Mouse (Mus musculus) G1E (cell line): ENCODE data around the gene Olfr434. TPM values are rescaled to one million over a fixed set of nuclear protein-coding genes. Genes with fewer than 3 reads are reported as not detected.

Experiments
- ATAC-seq: 2 replicates; pipeline ENCODE4 v1.8.0; 2016; ENCODE audit warnings: mild to moderate bottlenecking; ENCODE audit not compliant: insufficient number of reproducible peaks, poor library complexity, low FRiP score, severe bottlenecking; ENCODE audit errors: extremely low read depth
- DNase-seq: peaks from one replicate; pipeline ENCODE4 v3.0.0; 2012; ENCODE audit warnings: low spot score
- H3K27me3 ChIP-seq: 2 replicates; pipeline ENCODE4 v1.6.1; 2012; ENCODE audit warnings: mild to moderate bottlenecking, low read length, inconsistent platforms; ENCODE audit not compliant: insufficient read depth
- H3K36me3 ChIP-seq: replicated peaks from 2 replicates; pipeline ENCODE3; 2012; ENCODE audit warnings: mild to moderate bottlenecking, inconsistent platforms
- H3K4me1 ChIP-seq: 2 replicates; pipeline ENCODE4 v1.6.1; 2012; ENCODE audit warnings: low read depth, low read length, inconsistent platforms, mixed read lengths; ENCODE audit not compliant: insufficient read depth
- H3K4me3 ChIP-seq: 2 replicates; pipeline ENCODE4 v1.5.1; 2012; ENCODE audit warnings: low read depth, mild to moderate bottlenecking, inconsistent platforms, low read length, moderate library complexity, mixed read lengths
- H3K9me3 ChIP-seq: replicated peaks from 2 replicates; pipeline ENCODE4 v1.6.1; 2012; ENCODE audit warnings: inconsistent platforms
- CTCF ChIP-seq: IDR thresholded peaks from 2 replicates; pipeline ENCODE4 v1.5.1; 2012; ENCODE audit warnings: low read depth, low read length, inconsistent platforms, mixed read lengths
- GATA1 ChIP-seq: IDR thresholded peaks from 2 replicates; pipeline ENCODE4 v1.6.1; 2012; ENCODE audit warnings: borderline replicate concordance, low read length, inconsistent platforms, mixed read lengths
- GATA2 ChIP-seq: IDR thresholded peaks from 2 replicates; pipeline ENCODE4 v1.6.1; 2012; ENCODE audit warnings: low read depth, low read length, inconsistent platforms, borderline replicate concordance
- POLR2AphosphoS5 ChIP-seq: IDR thresholded peaks from 2 replicates; pipeline ENCODE4 v1.6.1; 2012; ENCODE audit warnings: low read depth, low read length, inconsistent platforms; ENCODE audit not compliant: insufficient replicate concordance
- TAL1 ChIP-seq: conservative IDR thresholded peaks from 2 replicates; pipeline ENCODE4 v1.6.1; 2012; ENCODE audit warnings: low read depth, low read length, inconsistent platforms, mixed read lengths
- polyA plus RNA-seq: library from polyadenylated mRNA; stranded (reverse); fragments of >175 nt; gene quantifications from 2 replicates; pipeline ENCODE4 v1.2.3, GENCODE M21; 2012
- total RNA-seq, 2 experiments: library from RNA; stranded (forward) in 1 of 2; stranded (reverse) in 1 of 2; fragments of 200-1000 nt in 1 of 2; fragments of >200 nt in 1 of 2; fragmentation: Nextera tagmentation in 1 of 2; gene quantifications; 2 replicates each; pipeline ENCODE4 v1.2.3; 2014 to 2017

The Olfr434 gene
- total and polyA plus RNA-seq, 3 experiments: not detected

DNA sequence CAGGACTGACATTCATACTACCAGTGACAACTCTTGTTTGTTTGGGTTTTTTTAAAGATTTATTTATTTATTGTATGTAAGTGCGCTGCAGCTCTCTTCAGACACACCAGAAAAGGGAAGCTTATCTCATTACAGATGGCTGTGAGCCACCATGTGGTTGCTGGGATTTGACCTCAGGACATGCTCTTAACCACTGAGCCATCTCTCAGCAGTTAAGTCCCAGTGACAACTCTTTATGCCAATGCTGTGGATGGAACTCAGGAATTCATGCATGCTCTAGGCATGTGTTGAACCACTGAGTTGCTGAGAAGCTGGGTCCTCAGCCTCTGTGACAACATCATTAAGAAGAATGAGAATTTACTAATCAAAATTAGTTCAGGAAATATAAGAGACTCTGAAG lies 40.2 kb downstream of the Olfr434 start:
- Histone ChIP-seq H3K36me3 (no peaks in the 10 kb centered on the region), H3K4me3 (no peak overlapping the region), H3K4me1 (no peaks in the 10 kb centered on the region), H3K27me3 (no peaks in the 10 kb centered on the region), H3K9me3 (no peaks in the 10 kb centered on the region)
- DNase-seq (no peak), ATAC-seq (no peak)
- TF ChIP-seq CTCF (no peak), GATA1 (no peak), GATA2 (no peak), POLR2AphosphoS5 (no peak), TAL1 (no peak)

DNA sequence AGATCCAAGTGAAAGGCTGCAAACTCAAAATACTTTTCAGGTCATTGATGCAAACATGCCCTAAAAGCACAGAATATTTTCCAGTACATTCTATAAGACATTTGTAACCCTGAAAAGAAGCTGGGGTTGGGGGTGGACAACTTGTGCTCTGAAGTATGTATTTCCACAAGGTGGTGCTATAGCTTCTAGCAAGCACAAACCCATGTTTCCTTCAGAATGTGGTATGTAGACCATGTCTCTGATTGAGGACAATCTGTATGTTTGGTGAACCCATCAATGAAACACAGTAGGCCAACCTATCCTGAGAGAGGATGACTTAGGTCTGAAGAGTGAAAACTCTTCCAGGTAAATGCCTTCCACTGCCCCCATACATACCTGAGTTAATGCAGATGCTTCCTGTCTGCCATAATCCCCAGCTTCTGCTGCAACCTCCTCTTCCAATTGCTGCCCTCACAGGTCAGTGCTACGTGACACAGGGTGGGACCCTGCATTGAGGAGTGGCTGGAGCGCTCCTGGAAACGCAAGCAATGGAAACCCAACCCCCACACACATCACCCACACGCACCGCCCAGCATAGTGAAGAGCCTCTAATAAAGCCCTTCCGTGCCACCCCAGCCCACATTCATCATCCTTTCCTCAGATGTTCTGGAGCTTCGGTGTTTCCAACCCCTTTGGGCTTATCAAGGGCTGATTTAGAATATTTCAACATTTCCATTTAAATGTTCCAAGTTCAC lies 41.5 kb downstream of the Olfr434 start:
- Histone ChIP-seq H3K4me1 (no peaks in the 10 kb centered on the region), H3K36me3 (no peaks in the 10 kb centered on the region), H3K27me3 (no peaks in the 10 kb centered on the region), H3K4me3 (no peak overlapping the region), H3K9me3 (no peaks in the 10 kb centered on the region)
- ATAC-seq (no peak), DNase-seq (no peak)
- TF ChIP-seq TAL1: no peak
- no peak for TF ChIP-seq GATA2
- no peak for TF ChIP-seq GATA1
- no peak for TF ChIP-seq POLR2AphosphoS5
- no peak for TF ChIP-seq CTCF

DNA sequence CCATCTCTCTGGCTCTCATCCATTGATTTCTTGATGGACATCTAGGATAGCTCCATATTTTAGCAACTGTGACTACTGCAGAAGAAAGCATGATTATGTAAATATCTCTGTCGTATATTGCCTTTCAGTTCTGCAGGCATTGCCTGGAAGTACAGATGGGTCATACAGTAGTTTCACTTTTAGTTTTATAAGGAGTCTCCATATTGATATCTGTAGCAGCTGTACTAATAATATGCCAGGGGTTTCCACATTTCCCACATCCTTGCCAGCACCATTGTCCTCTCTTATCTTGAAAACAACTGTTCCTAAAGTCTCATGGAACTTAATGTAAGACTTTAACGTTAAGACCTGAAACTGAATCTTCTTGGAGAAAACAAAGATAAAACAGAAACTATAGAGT lies 47.9 kb downstream of the Olfr434 start:
- no peak for ATAC-seq

DNA sequence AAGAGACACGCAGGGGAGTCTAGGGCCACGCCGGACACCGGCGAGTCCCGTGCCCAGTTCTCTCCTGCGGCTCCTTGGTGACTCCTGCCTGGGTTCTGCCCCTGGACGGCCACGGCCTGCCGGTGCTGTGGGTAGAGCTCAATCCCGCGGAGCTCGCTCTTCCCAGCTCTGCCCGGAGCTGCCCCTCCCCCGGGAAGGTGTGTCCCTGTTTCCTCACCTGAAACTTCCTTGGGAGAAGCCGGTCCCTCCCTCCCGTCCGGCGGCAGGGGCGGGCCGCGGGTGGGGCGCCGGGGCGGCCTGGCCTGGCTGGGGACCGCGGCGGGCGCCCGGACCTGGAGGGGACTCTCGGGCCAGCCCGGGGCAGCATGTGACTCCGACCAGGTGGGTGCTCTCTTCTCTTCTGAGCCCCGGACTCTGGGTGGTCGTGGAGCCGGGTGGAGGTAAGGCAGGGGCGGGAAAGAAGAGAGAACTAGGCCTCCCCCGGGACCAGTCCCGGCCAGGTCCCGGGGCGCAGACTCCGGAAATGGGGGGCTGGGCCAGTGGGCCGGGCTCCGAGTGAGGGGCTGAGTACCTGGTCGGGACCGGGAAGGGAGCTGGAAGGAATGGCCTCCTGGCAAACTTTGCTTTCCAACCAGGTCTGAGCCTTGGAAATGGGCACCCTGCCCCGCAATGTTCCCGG lies 52.7 kb downstream of the Olfr434 start, which contains the start of gene Arhgef5:
TSS of gene Arhgef5 (plus strand) at position 220 of the 679 bp plus-strand sequence.
- no peaks in the 10 kb centered on the region for H3K4me1 ChIP-seq
- no peak within 1 kb of the TSS for H3K4me3 ChIP-seq
- H3K36me3 ChIP-seq: no peaks in the 10 kb centered on the region
- ATAC-seq: no peak
- no peak for DNase-seq
- no peaks in the 10 kb centered on the region for H3K9me3 ChIP-seq
- peaks cover 18% of the 10 kb centered on the region for H3K27me3 ChIP-seq
- TF ChIP-seq TAL1 (no peak), GATA1 (no peak), GATA2 (no peak), CTCF (no peak), POLR2AphosphoS5 (no peak)

More for the DNA sequence above, 47.9 kb downstream of the Olfr434 start:
- no peaks in the 10 kb centered on the region for H3K36me3 ChIP-seq
- H3K4me1 ChIP-seq: no peaks in the 10 kb centered on the region
- H3K4me3 ChIP-seq: no peak overlapping the region
- TF ChIP-seq POLR2AphosphoS5 (no peak), CTCF (no peak), GATA1 (no peak), GATA2 (no peak), TAL1 (no peak)
- H3K27me3 ChIP-seq: peaks cover 11% of the 10 kb centered on the region
- H3K9me3 ChIP-seq: no peaks in the 10 kb centered on the region
- DNase-seq: no peak

DNA sequence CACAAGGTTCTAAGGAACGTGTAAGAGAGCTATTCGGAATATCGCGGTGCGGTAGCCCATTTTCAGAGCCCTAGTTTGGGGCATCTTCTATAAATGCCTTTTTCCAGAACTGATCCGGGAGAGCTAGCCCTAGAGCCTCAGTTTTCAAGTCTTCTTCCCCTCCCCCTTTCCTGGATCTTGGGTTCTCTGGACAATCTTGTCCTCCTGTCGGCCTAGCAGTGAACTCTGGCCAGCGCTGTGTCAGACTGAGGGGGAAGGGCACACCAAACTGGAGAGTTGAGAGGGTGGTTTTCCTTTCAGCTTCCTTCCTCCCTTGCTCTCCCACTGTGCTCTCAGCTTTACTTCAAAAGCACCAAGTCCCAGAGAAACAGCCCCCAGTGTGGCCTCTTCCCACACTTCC lies 53.5 kb downstream of the Olfr434 start:
- ATAC-seq (no peak), DNase-seq (no peak)
- Histone ChIP-seq H3K4me3 (no peak overlapping the region), H3K36me3 (no peaks in the 10 kb centered on the region), H3K27me3 (peaks cover 18% of the 10 kb centered on the region), H3K4me1 (no peaks in the 10 kb centered on the region), H3K9me3 (no peaks in the 10 kb centered on the region)
- TF ChIP-seq GATA1: no peak
- TF ChIP-seq CTCF: no peak
- no peak for TF ChIP-seq TAL1
- TF ChIP-seq GATA2: no peak
- no peak for TF ChIP-seq POLR2AphosphoS5

Other genes starting within 250 kb of the Olfr434 start
- not detected in 2 replicates for gene Olfr441, start 106.7 kb upstream of the Olfr434 start, total RNA-seq (2014; fragmentation: Nextera tagmentation)
- not detected in 2 replicates for gene Olfr441, start 106.7 kb upstream of the Olfr434 start, total RNA-seq (2017)
- gene Olfr441, start 106.7 kb upstream of the Olfr434 start, polyA plus RNA-seq: not detected in 2 replicates
- not detected in 2 replicates for gene Olfr237-ps1, start 66.5 kb upstream of the Olfr434 start, total RNA-seq (2014; fragmentation: Nextera tagmentation)
- 0.16 TPM in 1 of 2 replicates, not detected in the other for gene Olfr237-ps1, start 66.5 kb upstream of the Olfr434 start, total RNA-seq (2017)
- gene Olfr237-ps1, start 66.5 kb upstream of the Olfr434 start, polyA plus RNA-seq: not detected in 2 replicates
- not detected in 2 replicates for gene Olfr437, start 49.7 kb upstream of the Olfr434 start, total RNA-seq (2014; fragmentation: Nextera tagmentation)
- gene Olfr437, start 49.7 kb upstream of the Olfr434 start, total RNA-seq (2017): 0.06 and 0.22 TPM in 2 replicates
- not detected in 2 replicates for gene Olfr437, start 49.7 kb upstream of the Olfr434 start, polyA plus RNA-seq
- not detected in 2 replicates for gene Olfr13, start 40.9 kb upstream of the Olfr434 start, total RNA-seq (2014; fragmentation: Nextera tagmentation)
- 0.22 TPM in 1 of 2 replicates, not detected in the other for gene Olfr13, start 40.9 kb upstream of the Olfr434 start, total RNA-seq (2017)
- not detected in 2 replicates for gene Olfr13, start 40.9 kb upstream of the Olfr434 start, polyA plus RNA-seq
- gene Olfr435, start 15.9 kb upstream of the Olfr434 start, total RNA-seq (2014; fragmentation: Nextera tagmentation): not detected in 2 replicates
- gene Olfr435, start 15.9 kb upstream of the Olfr434 start, total RNA-seq (2017): 0.05 TPM in 1 of 2 replicates, not detected in the other
- gene Olfr435, start 15.9 kb upstream of the Olfr434 start, polyA plus RNA-seq: not detected in 2 replicates
- gene Olfr47, start 18.5 kb downstream of the Olfr434 start, total RNA-seq (2014; fragmentation: Nextera tagmentation): not detected in 2 replicates
- gene Olfr47, start 18.5 kb downstream of the Olfr434 start, total RNA-seq (2017): 0.33 TPM in 1 of 2 replicates, not detected in the other
- gene Olfr47, start 18.5 kb downstream of the Olfr434 start, polyA plus RNA-seq: not detected in 2 replicates
- not detected in 2 replicates for gene Arhgef5, start 52.6 kb downstream of the Olfr434 start, total RNA-seq (2014; fragmentation: Nextera tagmentation)
- 0.12 and 1.1 TPM in 2 replicates for gene Arhgef5, start 52.6 kb downstream of the Olfr434 start, total RNA-seq (2017)
- gene Arhgef5, start 52.6 kb downstream of the Olfr434 start, polyA plus RNA-seq: not detected in 2 replicates
- not detected in 2 replicates for gene Nobox, start 96.5 kb downstream of the Olfr434 start, total RNA-seq (2014; fragmentation: Nextera tagmentation)
- not detected in 2 replicates for gene Nobox, start 96.5 kb downstream of the Olfr434 start, total RNA-seq (2017)
- gene Nobox, start 96.5 kb downstream of the Olfr434 start, polyA plus RNA-seq: 0.02 TPM in 1 of 2 replicates, not detected in the other